Mouse (Mus musculus) intestine, embryonic 16.5 days (tissue): ENCODE measurements around the gene Mcu. TPM values are rescaled to one million over a fixed set of nuclear protein-coding genes. Genes with fewer than 3 reads are reported as not detected.

ENCODE experiments used
- ATAC-seq: fragments of 200-750 bp; cut with Nextera tagmentation; 2 replicates; pipeline ENCODE4 v1.8.0; 2017; ENCODE audit warnings: moderate TSS enrichment, moderate library complexity
- H3K27ac ChIP-seq: fragments of 300-500 bp; sonication (generic); 2 replicates; pipeline ENCODE4 v1.5.1; 2014; ENCODE audit warnings: mild to moderate bottlenecking, low read length
- H3K27me3 ChIP-seq: fragments of 300-500 bp; sonication (generic); replicated peaks from 2 replicates; pipeline ENCODE4 v1.6.1; 2014; ENCODE audit warnings: low read length, control low read depth, mixed read lengths; ENCODE audit not compliant: control insufficient read depth, insufficient read depth
- H3K36me3 ChIP-seq: fragments of 300-500 bp; sonication (generic); 2 replicates; pipeline ENCODE4 v1.6.1; 2014; ENCODE audit warnings: low read length, control low read depth; ENCODE audit not compliant: control insufficient read depth, insufficient read depth
- H3K4me1 ChIP-seq: fragments of 300-500 bp; sonication (generic); 2 replicates; pipeline ENCODE4 v1.6.1; 2014; ENCODE audit warnings: low read length, control low read depth, mixed read lengths; ENCODE audit not compliant: control insufficient read depth, insufficient read depth
- H3K4me2 ChIP-seq: fragments of 300-500 bp; sonication (generic); 2 replicates; pipeline ENCODE4 v1.6.1; 2014; ENCODE audit warnings: low read depth, low read length, control low read depth
- H3K4me3 ChIP-seq: fragments of 300-500 bp; sonication (generic); 2 replicates; pipeline ENCODE4 v1.5.1; 2014; ENCODE audit warnings: mild to moderate bottlenecking, low read length
- H3K9ac ChIP-seq: fragments of 300-500 bp; sonication (generic); 2 replicates; pipeline ENCODE4 v1.6.1; 2014; ENCODE audit warnings: low read depth, low read length
- H3K9me3 ChIP-seq: fragments of 300-500 bp; sonication (generic); 2 replicates; pipeline ENCODE4 v1.6.1; 2016; ENCODE audit warnings: low read length, control low read depth; ENCODE audit not compliant: control insufficient read depth
- WGBS: fragments of 180-500 bp; shearing (Covaris S2); extraction: QIAGEN DNeasy Blood & Tissue Kit; methylation state at CpG from one replicate; pipeline ENCODE4 v1.1.7; 2014; 5-methylcytosine and 5-hydroxymethylcytosine counted together
- polyA plus RNA-seq: library from polyadenylated mRNA; unstranded; fragments of >200 nt; fragmentation: Nextera tagmentation; extraction: Ambion mirVana; gene quantifications from 2 replicates; pipeline ENCODE4 v1.2.1, GENCODE M21; 2015

Mcu gene
- polyA plus RNA-seq, 1 experiment from 2014 or later: 75.3 TPM

GRCm38 (mm10) chr10:59638576-59638975 is 22.1 kb upstream of the Mcu start:
- no peaks in the 10 kb centered on the region for H3K36me3 ChIP-seq
- no peaks in the 10 kb centered on the region for H3K9me3 ChIP-seq
- WGBS: 84% methylated on average over 6 of the region's 6 CpGs
- no peak overlapping the region for H3K4me3 ChIP-seq
- no peak overlapping the region for H3K27ac ChIP-seq
- no peaks in the 10 kb centered on the region for H3K27me3 ChIP-seq
- H3K4me2 ChIP-seq: no peak overlapping the region
- no peaks in the 10 kb centered on the region for H3K4me1 ChIP-seq
- no peak overlapping the region for H3K9ac ChIP-seq
- no peak for ATAC-seq

DNA sequence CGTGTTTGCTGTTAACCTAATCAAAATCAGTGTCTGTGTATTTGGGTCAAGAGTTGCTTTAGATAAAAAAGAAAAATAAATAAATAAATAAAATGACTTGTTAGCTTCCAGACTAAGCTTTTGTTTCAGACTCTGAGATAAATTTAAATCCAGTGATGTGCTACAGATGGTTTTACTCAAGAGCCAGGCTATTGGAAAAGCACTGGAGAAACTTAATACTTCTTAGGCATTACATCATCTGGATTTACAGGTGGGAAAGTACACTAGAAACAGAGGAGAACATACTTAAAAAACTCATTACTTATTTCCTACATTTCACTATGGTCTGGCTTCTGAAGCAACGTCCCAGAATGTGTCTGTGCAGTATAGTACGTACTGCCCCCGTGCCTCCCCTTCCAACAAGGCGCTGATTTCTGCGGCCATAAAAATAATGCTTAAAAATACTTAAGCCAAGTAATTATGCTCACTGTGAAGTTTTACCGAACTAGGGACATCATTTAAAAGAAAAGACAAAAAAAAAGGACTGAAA is 21.2 kb upstream of the Mcu start:
- ATAC-seq: no peak
- Histone ChIP-seq H3K27me3 (no peaks in the 10 kb centered on the region), H3K9ac (no peak overlapping the region), H3K4me2 (no peak overlapping the region), H3K4me1 (no peaks in the 10 kb centered on the region), H3K4me3 (no peak overlapping the region), H3K36me3 (no peaks in the 10 kb centered on the region), H3K9me3 (no peaks in the 10 kb centered on the region), H3K27ac (no peak overlapping the region)
- 67% methylated on average over 7 of the region's 7 CpGs for WGBS

DNA sequence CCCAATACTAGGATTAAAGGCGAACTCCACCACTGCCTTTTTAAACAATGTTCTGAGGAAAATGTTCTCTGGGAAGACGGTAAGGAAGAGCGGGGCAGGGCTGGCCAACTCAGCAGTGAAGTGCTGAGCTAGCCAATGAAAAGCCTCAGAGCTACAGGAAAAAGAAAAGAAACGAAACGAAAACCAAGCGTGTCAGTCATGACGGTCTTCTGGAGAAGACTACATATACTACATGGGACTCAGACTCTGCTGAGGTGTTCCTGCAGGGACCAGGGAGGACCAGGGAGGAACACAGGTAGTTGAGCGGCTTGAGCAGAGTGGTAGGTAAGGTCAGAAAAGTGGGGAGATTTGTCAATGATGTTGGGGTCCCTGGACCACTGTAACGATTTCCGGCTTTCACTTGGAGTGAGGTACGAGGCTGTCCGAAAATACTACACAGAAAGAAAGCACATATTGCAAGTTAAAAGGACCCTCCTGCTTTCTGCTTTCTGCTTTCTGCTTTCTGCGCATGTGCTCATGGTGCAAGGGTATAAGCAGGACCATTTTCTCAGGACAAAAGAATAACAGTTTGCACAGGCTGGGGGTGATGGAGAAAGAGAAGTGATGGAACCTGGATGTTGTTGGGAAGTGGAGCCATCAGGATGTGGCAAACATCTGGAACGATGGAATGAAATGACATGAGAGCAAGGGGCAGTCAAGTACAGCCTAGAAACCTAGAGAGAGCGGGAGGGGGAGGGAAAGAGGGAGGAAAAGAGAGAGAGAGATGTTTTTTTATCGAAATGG is 20.4 kb upstream of the Mcu start:
- Histone ChIP-seq H3K4me1 (no peaks in the 10 kb centered on the region), H3K27me3 (no peaks in the 10 kb centered on the region), H3K9ac (no peak overlapping the region), H3K4me2 (peak overlapping the region; percentile 3; the same call in 1 of the 2 replicates), H3K4me3 (peak overlapping the region; percentile 22; the same call in 1 of the 2 replicates), H3K36me3 (no peaks in the 10 kb centered on the region), H3K9me3 (no peaks in the 10 kb centered on the region), H3K27ac (no peak overlapping the region)
- WGBS: 69% methylated on average over 16 of the region's 16 CpGs
- ATAC-seq: no peak

DNA sequence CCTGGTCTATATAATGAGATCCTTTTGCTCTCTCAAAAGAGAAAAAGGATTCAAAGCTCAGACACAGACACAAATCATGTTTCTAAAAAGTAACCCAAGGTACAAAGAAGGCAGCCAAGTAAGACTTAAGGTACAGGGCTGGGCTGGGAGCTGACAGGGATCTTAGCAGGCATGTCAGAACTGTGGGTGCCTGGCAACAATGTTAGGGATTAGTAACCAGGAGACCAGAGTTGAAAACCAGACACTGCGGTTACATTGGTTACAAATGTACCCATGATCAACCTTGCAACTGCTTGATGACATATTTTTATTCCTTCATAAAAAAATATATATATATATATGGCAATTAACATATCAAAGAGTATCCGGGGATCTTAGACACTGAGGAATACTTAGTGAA is 19.6 kb upstream of the Mcu start:
- H3K4me2 ChIP-seq: no peak overlapping the region
- ATAC-seq: no peak
- no peak overlapping the region for H3K9ac ChIP-seq
- 81% methylated on average over 2 of the region's 2 CpGs for WGBS
- H3K27me3 ChIP-seq: no peaks in the 10 kb centered on the region
- no peaks in the 10 kb centered on the region for H3K4me1 ChIP-seq
- no peak overlapping the region for H3K4me3 ChIP-seq
- no peak overlapping the region for H3K27ac ChIP-seq
- H3K36me3 ChIP-seq: no peaks in the 10 kb centered on the region
- H3K9me3 ChIP-seq: no peaks in the 10 kb centered on the region

DNA sequence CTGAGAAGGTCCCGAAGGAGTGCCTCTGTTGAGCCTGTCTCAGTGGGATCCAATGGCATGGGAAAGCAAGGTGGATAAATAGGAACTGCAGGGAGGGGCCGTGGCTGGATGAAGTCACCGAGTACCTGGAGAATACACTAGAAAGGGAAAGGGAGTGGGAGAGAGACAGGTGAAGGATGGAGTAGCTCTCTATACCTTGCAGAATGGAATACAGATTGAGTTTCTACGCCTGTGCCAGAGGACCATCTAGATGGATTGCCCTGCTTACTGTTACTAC is 13.0 kb upstream of the Mcu start:
- H3K4me3 ChIP-seq: peak overlapping the region; percentile 30
- H3K9me3 ChIP-seq: no peaks in the 10 kb centered on the region
- peak overlapping the region; percentile 40; the same call in 1 of the 2 replicates for H3K9ac ChIP-seq
- peak overlapping the region; percentile 33 for H3K4me2 ChIP-seq
- H3K4me1 ChIP-seq: no peaks in the 10 kb centered on the region
- 60% methylated on average over 4 of the region's 4 CpGs for WGBS
- H3K27ac ChIP-seq: peak overlapping the region; percentile 84
- H3K27me3 ChIP-seq: no peaks in the 10 kb centered on the region
- ATAC-seq: peak; percentile 84
- no peaks in the 10 kb centered on the region for H3K36me3 ChIP-seq

DNA sequence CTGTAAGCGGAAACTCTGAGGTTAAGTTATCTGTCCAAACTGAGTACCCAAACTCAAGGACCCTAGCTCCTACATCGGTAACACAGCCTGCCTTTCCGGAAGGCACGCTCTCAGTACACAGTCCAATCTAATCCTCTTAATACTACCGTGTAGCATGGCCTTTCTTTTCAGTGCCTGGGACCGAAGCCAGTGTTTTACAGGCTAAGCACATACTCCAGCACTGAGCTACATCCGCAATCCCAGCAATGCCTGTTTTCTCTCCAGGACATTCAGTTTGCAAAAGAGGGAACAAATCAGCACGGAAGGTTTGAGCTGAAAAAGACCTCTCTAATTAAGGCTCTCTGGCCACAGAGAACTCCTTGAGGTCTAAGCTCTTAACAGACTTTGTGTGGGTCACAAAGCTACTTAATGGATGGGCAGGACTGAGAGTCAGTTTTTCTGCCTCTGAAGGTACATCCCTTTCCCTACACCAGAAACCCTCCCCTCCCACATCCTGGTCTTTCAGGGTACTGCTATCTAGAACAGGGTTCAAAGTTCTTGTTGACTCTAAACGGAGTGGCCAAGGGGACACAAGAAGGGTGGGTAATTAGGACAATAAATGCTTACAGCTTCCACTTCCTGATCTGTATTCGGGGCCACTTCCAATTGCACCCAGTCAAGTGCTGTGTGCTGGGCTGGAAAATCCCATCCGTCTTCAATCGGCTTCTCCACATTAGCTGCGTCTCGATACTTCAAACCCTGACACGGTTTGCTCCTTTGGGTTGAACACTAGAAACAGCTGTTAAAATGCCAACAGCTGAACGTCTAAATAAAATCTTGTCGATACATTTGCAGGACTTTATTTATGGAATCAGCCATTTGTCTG is 12.4 kb upstream of the Mcu start:
- Histone ChIP-seq H3K27me3 (no peaks in the 10 kb centered on the region), H3K36me3 (no peaks in the 10 kb centered on the region), H3K4me2 (peak overlapping the region; percentile 33), H3K9me3 (no peaks in the 10 kb centered on the region), H3K9ac (peak overlapping the region; percentile 40), H3K4me3 (peak overlapping the region; percentile 30), H3K4me1 (no peaks in the 10 kb centered on the region), H3K27ac (peak overlapping the region; percentile 84)
- ATAC-seq: peak; percentile 98
- WGBS: 44% methylated on average over 17 of the region's 17 CpGs

DNA sequence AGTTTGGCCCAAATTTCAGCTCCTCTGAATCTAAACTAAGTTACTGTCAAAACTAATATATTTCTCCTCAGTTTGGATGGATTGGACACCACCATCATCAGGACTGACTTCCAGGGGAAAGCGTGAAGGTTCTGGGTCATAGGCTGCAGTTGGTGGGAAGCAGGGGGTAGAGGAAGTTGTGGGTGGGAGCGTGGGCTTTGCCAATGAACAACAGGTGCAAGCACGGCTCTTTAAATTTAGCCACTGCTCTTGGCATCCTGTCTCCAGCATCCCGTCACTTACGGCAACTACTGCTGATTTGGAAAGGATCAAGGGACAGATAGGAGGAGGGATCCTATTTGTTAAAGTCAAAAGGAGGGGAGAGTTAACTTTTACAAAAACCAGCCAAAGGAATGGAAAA is 7.0 kb upstream of the Mcu start:
- H3K9me3 ChIP-seq: no peaks in the 10 kb centered on the region
- 76% methylated on average over 5 of the region's 5 CpGs for WGBS
- H3K4me1 ChIP-seq: no peaks in the 10 kb centered on the region
- ATAC-seq: no peak
- no peak overlapping the region for H3K4me3 ChIP-seq
- H3K9ac ChIP-seq: no peak overlapping the region
- H3K27me3 ChIP-seq: no peaks in the 10 kb centered on the region
- no peak overlapping the region for H3K27ac ChIP-seq
- H3K4me2 ChIP-seq: no peak overlapping the region
- H3K36me3 ChIP-seq: no peaks in the 10 kb centered on the region

- no peaks in the 10 kb centered on the region for H3K9me3 ChIP-seq
- no peaks in the 10 kb centered on the region for H3K27me3 ChIP-seq
- no peak overlapping the region for H3K9ac ChIP-seq
- WGBS: 36% methylated on average over 10 of the region's 10 CpGs
- H3K36me3 ChIP-seq: no peaks in the 10 kb centered on the region
- peak overlapping the region; percentile 28; the same call in 1 of the 2 replicates for H3K27ac ChIP-seq
- no peak for ATAC-seq
- peak overlapping the region; percentile 4; the same call in 1 of the 2 replicates for H3K4me2 ChIP-seq
- no peak overlapping the region for H3K4me3 ChIP-seq
- no peaks in the 10 kb centered on the region for H3K4me1 ChIP-seq
Observed at GRCm38 (mm10) chr10:59621355-59621754, 4.9 kb upstream of the Mcu start.

GRCm38 (mm10) chr10:59617776-59618175 is 1.3 kb upstream of the Mcu start:
- Histone ChIP-seq H3K4me2 (no peak overlapping the region), H3K27ac (no peak overlapping the region), H3K27me3 (no peaks in the 10 kb centered on the region), H3K9me3 (no peaks in the 10 kb centered on the region), H3K4me1 (peaks cover 19% of the 10 kb centered on the region; the same call in 1 of the 2 replicates), H3K4me3 (no peak overlapping the region), H3K9ac (no peak overlapping the region), H3K36me3 (no peaks in the 10 kb centered on the region)
- WGBS: 89% methylated on average over 7 of the region's 7 CpGs
- ATAC-seq: no peak
